Mouse (Mus musculus): ENCODE measurements at regions not wholly inside any gene's neighbourhood (a gene's known extent, or its start where the extent isn't known, plus 50 kb on each side); places are given as distances from the start of the nearest gene placed in this dataset.

DNA sequence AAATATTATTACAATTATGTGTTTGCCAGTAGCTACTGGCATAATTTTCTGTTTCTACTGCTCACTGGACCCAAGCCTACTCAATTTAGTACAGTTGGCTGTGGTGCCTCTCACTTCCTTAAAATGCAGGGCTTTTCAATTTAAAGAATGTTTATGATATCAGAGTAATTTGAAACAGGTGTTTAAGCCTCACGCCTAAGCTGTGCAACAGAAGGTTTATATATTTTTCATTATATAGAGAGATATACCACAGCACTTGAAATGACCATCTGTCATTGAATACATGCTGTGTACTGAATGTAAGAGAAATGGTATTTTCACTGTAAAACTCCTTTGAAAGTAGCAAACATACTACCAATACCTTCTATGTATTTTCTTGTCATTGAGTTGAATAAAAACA, 376.8 kb downstream of the Otol1 start:
- intact Hi-C loops (cut with DNase I): no loop called here
- DNase-seq: no peak

DNA sequence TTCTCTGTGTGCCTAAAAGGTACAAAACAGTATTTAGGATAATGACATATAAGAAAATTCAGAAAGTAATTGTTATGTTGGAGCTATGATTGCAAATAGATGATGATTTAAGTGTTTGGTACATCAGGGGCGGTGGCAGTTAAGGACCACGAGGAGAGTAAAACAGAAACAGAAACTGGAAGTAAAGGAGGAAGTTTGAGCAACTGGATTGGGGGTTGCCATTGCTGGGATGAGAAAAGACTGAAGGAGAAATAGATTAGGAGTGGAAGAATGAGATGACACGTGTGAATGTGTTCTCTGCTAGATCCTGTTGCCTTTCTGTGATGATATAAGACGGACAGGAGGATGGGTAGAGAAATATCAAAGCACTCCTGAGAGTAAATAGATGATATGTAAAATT, 378.5 kb downstream of the Otol1 start:
- DNase-seq: no peak
- intact Hi-C loops (cut with DNase I): no loop called here

DNA sequence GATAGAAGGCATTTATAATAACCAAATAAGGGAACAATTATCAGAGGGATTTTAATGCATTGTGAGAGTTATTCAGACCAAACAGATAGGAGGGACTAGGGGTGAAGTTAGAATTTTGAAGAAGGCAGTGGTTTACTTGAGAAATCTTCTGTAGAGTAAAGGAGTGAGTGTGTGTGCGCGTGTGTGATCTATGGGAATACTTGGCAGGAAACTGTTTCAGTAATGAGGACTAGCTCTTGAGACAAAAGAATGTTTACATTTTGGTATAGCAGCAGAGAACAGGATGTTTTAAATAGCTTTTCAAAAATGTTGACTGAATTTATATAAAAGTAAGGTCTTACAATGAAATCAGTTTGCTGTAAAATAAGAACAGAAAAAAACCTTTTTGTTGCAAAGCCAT, 393.8 kb downstream of the Otol1 start:
- intact Hi-C loops (cut with DNase I): no loop called here
- DNase-seq: no peak

- DNase-seq: no peak
- intact Hi-C loops (cut with DNase I): loop anchor here (5.0 kb wide), 1 partner anchor 304 kb away; no protein-coding TSS in a partner anchor
These were observed 399.2 kb downstream of the Otol1 start for GRCm38 (mm10) chr3:70406571-70406970.

DNA sequence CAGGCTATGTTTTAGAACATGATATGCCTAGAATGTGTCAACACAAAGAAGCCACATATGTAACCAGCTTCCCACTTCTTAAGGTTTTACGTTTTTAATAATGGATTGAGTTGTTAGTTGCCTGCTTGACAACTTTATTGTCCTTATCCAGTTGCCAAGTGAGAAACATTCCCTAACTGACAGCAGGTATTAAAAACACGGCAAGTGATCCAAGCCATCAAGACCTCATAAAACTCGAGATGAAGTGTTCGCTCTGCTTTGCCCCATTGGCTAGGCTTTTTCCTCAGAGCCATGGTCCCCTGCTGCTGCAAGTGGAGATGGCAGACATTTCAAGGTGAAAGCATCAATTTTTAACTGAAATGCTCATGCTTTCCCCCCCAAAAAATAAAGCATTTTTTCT, 410.9 kb downstream of the Otol1 start:
- DNase-seq: no peak
- intact Hi-C loops (cut with DNase I): no loop called here

DNA sequence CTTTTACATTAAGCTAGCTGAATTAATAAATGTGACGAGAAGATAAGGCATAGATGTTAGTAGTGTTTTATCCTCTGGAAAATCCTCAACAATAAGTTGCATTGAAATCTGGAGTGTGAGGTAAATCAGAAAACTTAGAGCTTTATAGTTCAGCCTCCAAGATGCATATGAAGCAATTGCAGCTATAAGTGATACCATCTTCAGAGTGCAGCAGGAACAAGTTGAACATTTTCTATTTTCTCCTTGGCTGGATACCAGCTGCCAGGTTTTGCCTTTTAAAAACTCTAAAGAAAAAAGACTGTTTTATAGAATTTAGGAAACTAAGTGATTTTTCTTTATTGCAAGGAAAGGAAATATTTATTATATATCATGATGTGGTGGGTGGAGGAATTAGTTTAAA, 414.6 kb downstream of the Otol1 start:
- no peak for DNase-seq
- intact Hi-C loops (cut with DNase I): no loop called here

DNA sequence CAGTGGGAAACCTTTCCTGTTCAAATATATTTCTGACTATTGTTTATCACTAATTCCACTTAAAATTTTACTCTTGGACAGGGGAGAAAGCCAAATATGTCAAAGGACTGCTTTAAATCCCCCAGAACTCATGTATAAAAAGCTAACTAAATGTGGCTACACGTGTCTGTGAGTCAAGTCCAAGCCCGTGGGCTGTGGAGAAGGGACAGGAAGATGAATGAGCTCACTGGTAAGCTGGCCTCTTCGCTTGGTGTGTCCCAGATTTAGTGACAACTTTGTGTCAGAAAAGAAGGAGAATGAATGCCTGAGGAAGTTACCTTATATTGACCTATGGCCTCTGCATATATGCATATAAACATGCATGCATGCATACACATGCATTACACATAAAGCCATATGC, 415.3 kb downstream of the Otol1 start:
- intact Hi-C loops (cut with DNase I): no loop called here
- no peak for DNase-seq

DNA sequence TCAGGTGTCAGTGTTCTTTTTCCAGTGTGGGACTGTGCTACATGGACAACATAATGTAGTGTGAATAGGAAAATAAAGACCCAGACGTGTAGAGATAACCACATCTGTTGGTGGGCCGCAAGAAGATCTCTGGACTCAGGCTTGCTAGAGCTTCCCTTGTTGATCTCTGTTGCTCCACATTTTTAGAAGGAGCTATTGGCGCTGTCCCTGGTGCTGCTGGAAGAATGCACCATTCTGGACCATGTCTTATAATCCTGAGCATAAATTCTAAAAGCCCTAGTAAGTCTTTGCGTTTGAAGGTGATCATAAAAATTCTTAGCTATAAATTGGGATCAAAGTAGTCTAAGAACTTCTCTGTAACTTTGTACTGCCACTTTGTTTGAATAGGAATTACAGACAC, 429.3 kb downstream of the Otol1 start:
- peak in 1 of 2 experiments; percentile 1 for DNase-seq
- intact Hi-C loops (cut with DNase I): no loop called here

DNA sequence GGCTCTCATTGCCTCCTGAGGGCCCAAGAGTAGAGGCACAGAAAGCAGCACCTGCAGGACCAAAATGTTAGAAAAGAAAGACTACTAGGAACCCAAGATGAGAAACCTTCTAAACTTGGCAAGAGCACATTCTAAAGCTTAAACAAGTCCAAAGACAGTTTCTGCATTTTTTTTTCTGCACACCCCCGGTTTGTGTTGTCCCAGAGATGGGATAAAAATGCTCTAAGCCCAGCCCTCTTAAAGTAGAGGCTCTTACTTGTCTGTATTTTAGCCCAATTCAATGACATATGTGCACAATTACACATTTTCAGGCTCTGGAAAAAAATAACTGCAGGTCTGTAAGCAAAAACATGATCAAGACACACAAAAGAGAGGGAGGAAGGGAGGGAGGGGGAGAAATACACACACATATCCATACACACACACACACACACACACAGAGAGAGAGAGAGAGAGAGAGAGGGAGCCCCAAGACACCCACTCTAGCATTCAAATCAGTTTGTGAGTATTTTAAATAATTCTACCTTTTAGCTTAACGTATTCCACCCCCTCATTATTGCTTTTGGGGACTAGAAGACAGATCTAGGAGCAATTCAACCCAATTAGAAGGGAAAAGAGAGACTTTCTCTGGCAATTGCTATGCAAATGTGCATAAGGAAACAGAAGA, 449.9 kb downstream of the Otol1 start:
- intact Hi-C loops (cut with DNase I): no loop called here
- no peak for DNase-seq

DNA sequence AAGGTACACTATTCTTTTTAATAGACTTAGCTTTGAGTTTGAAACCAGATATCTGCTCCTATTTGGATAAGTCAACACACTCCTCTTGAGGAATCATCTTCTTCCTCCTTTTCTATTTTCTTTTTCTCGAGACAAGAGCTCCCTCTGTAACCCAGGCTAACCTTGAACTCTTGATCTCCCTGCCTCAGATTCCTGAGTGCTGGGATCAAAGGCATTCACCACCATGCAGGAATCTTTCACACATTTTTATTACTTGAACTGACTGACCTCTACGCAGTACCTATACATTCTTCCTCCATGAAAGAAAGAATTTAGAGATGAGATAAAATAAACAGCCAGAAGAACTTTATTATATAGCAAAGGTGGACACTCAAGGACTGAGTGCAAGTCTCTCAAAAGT, 453.4 kb downstream of the Otol1 start:
- intact Hi-C loops (cut with DNase I): no loop called here
- DNase-seq: no peak

- no peak for DNase-seq
- intact Hi-C loops (cut with DNase I): no loop called here
These were observed 455.8 kb downstream of the Otol1 start for GRCm38 (mm10) chr3:70463221-70463620.

DNA sequence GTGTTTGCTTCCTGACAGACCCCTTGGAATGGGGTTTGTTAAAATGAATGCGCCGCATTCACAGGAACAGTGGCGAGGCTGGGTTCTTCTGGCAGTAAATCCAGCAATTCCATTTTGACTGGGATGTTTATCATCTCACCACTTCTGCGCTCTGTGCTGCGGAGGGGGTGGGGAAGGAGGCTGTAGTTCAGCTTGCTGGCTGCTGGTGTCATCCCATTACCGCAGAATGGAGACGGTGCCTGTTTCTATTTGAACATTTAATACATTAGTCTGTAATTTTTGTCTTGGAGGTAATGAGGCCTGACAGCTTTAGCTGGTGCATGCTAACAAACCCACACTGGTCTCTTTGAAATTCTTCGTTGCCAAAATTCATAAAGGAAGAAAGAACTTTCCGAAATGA, 475.1 kb downstream of the Otol1 start:
- peak; percentile 10 to 17 for DNase-seq
- intact Hi-C loops (cut with DNase I): no loop called here

DNA sequence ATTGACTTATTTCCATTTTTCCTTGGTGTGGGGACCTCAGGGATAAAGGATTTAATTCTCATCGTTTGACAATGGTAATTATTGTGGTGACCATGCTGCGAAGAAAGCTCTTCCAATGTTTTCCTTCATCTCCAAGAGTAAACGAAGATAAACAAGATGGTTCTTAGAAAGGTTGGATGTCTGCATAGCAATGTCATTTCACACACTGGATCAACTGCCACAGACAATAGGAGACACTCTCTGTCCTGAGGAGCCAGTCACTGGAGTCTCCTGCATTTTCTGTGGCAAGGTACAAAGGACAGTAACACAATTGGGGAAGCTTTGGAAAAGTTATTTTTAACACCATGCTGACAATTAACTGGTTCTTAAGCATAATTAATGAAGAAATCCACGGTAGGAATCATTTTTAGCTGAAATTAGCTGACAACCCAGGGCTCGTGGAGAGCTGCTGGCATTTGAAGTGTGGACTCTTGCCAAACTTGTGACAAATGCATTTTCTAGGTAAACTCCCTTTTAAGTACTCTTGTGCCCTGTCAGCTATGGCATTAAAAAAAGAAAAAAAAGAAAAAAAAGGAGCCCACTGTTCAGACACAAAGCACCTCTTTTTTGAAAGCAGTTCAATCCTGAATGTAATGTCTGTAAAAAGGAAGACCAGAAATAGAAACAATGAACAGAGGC, 475.8 kb downstream of the Otol1 start:
- no peak for DNase-seq
- intact Hi-C loops (cut with DNase I): no loop called here

DNA sequence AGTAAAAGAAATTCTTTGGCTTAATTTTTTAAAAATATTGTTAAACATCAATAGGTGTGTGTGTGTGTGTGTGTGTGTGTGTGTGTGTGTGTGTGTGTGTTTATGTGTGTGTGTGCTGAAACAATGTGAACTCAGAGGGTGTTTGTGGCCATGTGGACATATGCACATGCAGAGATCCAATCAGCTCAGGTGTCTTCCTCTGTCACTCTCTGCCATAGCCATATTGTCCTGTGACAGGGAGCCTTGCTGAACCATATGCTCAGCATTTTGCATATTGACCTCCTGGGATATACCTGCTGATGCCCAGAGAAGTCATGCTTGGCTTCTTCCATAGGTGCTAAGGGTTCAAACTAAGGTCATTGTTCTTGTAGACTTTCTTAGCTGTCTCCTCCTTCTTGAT, 489.0 kb downstream of the Otol1 start:
- intact Hi-C loops (cut with DNase I): no loop called here
- DNase-seq: no peak

- intact Hi-C loops (cut with DNase I): no loop called here
- no peak for DNase-seq
These were observed 492.9 kb downstream of the Otol1 start for GRCm38 (mm10) chr3:70500245-70500858.

DNA sequence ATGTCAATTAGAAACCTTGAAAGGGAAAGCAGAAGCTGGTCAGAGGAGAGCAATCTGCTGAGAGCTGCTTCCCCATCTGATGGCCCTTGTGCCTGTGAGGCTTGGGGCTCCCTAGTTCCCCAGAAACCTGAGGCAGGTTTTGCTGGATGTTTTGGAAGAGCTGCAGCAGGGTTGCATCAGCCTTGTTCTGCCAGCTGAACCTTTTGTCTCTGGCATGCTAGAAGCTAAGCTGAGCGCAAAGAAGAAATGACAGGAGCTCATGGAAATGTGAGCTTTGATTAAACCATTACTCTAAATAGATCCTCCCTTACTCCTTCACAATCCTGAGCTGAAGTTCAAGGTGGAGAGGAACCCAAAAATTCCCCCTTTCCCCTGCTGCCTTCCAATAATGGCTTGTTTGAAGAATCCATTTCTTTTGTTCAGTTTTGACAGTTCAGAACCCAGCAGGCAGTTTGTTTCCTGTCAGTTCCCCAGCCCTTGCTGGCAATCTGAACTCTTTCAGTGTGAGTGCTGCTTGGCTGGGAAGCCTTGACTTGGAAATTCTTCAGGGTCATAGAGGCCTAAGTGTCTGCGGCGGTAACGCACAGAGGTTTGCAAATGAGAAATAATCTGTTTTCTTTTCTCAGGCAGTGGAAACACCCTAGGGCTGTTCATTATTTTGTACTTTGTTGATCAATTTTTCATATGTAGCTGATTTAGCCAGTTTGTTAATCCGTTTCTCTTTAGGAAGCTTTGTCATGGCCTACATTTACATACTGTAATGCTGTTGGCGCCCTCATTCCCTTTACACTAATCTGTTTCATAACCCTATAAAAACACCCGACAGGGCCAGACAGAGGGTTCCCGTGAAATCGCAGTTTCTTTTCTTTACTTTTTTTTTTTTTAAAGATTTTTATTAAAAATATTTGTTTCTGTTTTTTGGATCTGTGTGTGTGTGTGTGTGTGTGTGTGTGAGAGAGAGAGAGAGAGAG, 493.9 kb downstream of the Otol1 start:
- DNase-seq: peak; percentile 1 to 3
- intact Hi-C loops (cut with DNase I): no loop called here

DNA sequence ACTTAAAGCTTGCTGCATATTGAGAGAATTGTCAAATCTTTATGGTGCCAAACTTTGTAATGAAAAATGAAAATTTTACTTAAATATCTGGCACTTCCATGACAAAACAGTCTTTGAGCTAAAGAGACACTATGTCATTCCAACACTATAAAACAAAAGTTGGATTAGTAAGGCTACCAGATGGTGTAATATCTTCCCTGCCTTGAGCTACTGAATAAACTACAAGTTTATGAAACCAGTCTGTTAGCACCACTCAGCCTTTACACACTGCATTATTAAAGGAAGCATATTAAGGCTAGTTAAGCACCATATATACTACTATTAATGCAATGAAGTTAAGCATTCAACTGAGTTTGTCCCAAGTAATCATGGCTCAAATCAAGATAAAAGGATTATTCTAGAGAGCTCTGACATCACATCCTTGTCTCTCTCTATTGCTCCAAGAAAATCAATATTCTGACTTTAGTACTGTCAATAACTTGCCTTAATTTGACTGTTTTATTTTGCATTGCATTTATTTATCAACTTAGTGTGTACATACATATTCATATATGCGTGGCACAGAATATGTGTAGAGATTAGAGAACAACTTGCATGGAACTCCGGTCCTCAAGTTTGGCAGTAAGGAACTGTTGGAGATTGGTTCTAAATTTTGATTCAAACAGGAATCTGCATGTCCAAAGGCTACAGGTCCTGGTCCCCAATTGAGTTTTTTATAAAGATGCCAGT, 526.3 kb downstream of the Otol1 start:
- no peak for DNase-seq
- intact Hi-C loops (cut with DNase I): no loop called here

- intact Hi-C loops (cut with DNase I): no loop called here
- no peak for DNase-seq
These were observed 527.7 kb downstream of the Otol1 start for GRCm38 (mm10) chr3:70535084-70535483.

DNA sequence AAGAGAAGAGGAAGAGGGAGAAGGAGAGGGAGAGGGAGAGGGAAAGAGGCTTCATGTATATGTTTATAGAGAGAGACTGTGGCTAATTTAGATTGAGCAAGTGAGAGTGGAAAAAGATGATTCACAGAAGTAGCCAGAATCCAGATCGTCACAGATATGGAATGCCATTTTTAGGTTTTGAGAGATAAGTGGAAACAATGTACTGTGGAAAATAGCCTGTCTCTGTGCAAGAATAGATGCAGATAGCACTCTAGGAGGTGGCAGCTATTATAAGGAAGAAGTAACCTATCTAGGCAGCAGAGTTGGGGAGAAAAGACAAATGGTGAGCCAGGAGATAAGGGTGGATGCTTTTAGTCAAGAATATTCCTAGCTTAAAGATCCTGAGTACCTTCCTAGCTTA, 536.5 kb downstream of the Otol1 start:
- intact Hi-C loops (cut with DNase I): no loop called here
- no peak for DNase-seq

DNA sequence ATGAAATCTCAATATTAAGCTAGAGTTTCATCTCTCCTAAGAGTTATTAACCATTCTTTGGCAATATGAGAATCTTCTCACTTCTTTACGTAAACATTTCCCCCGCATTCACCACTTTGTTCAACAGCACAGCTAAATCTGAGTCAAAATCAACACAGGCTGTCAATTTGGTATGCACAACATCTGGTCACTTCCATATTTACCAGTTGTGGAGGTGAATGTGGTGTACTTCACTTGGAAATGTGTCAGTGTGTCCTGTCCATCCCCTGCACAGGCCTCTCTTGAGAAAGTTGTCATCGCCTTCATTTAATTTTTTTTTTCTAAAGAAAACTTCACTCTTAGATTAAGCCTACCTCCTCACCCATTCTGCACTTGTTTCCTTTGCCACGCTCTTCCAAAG, 550.4 kb downstream of the Otol1 start:
- DNase-seq: no peak
- intact Hi-C loops (cut with DNase I): no loop called here

Data from heart, postnatal 10 days (tissue).